Mouse (Mus musculus) spleen, adult 18-20 months (tissue): ENCODE data around the gene Ctnnd2.

Experiments
- DNase-seq, 2 experiments: peaks; one replicate each; pipeline ENCODE4 v3.0.0; 2022; ENCODE audit warnings: mixed read lengths in 2 of 2

Gene Ctnnd2

GRCm38 (mm10) chr15:30738178-30738577 is 565.8 kb downstream of the Ctnnd2 start:
- no peak for DNase-seq

GRCm38 (mm10) chr15:30740728-30741127 is 568.3 kb downstream of the Ctnnd2 start:
- peak in 1 of 2 experiments; percentile 27 for DNase-seq

GRCm38 (mm10) chr15:30757991-30758390 is 585.6 kb downstream of the Ctnnd2 start:
- DNase-seq = no peak

- no peak for DNase-seq
These were observed 589.8 kb downstream of the Ctnnd2 start for GRCm38 (mm10) chr15:30762211-30762610.

GRCm38 (mm10) chr15:30762695-30763285 is 590.4 kb downstream of the Ctnnd2 start:
- no peak for DNase-seq

- no peak for DNase-seq
These were observed 604.5 kb downstream of the Ctnnd2 start for GRCm38 (mm10) chr15:30776931-30777330.

- DNase-seq = no peak
These were observed 605.4 kb downstream of the Ctnnd2 start for GRCm38 (mm10) chr15:30777801-30778200.

- DNase-seq = no peak
These were observed 607.5 kb downstream of the Ctnnd2 start for GRCm38 (mm10) chr15:30779903-30780302.

GRCm38 (mm10) chr15:30780977-30781376 is 608.6 kb downstream of the Ctnnd2 start:
- DNase-seq = no peak

- no peak for DNase-seq
These were observed 613.4 kb downstream of the Ctnnd2 start for GRCm38 (mm10) chr15:30785706-30786320.

- no peak for DNase-seq
These were observed 620.9 kb downstream of the Ctnnd2 start for GRCm38 (mm10) chr15:30793260-30793659.

- no peak for DNase-seq
These were observed 623.3 kb downstream of the Ctnnd2 start for GRCm38 (mm10) chr15:30795723-30796122.

- DNase-seq = no peak
These were observed 655.3 kb downstream of the Ctnnd2 start for GRCm38 (mm10) chr15:30827424-30828263.

- DNase-seq = no peak
These were observed 685.1 kb downstream of the Ctnnd2 start for GRCm38 (mm10) chr15:30857277-30858176.

- DNase-seq = no peak
These were observed 695.0 kb downstream of the Ctnnd2 start for GRCm38 (mm10) chr15:30867429-30867828.

GRCm38 (mm10) chr15:30869673-30870512 is 697.5 kb downstream of the Ctnnd2 start:
- no peak for DNase-seq

GRCm38 (mm10) chr15:30875523-30875922 is 703.1 kb downstream of the Ctnnd2 start:
- DNase-seq = no peak

GRCm38 (mm10) chr15:30884692-30885334 is 712.4 kb downstream of the Ctnnd2 start:
- DNase-seq = no peak

- DNase-seq = no peak
These were observed 713.0 kb downstream of the Ctnnd2 start for GRCm38 (mm10) chr15:30885410-30885809.

- DNase-seq = no peak
These were observed 715.2 kb downstream of the Ctnnd2 start for GRCm38 (mm10) chr15:30887559-30887958.

- DNase-seq = no peak
These were observed 719.6 kb downstream of the Ctnnd2 start for GRCm38 (mm10) chr15:30891986-30892385.
